Mouse (Mus musculus): ENCODE measurements around the gene Atp5c1.

Gene Atp5c1

DNA sequence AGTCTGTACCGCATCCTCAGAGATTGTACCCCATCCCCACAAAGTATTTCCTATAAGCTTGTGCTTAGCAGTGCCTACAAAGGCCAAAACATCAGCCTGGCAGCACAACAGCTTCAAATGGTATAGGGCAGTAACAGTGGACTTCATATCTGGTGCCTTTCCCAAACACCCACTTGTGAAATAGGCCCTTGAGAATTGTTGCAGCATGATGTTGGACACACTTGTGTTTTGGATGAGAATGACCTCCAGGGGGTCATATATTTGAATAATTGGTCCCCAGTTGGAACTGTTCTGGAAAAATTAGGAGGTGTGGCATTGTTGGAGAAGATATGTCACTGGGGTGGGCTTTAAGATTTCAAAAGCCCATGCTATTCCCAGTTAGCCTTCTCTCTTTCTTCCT lies 28.3 kb downstream of the Atp5c1 start:
- no peak for DNase-seq (ENCODE audit: extremely low read depth, insufficient read length, low spot score)

DNA sequence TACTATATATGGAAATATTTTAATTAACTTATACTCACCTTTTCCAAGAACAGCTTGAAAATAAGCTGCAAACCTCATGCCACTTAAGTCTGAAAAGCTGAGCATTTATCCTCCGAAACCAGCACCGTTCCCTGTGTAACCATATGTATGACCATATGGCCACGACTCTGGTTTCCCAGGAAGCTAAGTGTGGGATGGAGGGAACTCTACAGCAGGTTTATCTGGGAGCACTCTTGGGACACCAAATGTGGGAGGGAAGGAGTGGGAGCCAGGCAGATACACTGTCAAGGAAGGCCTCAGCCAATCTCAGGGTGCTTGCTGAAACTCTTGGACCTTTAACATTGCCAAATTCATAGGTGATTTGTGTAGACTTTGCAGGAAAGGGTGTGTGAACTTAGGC lies 29.4 kb downstream of the Atp5c1 start:
- DNase-seq (ENCODE audit: extremely low read depth, insufficient read length, low spot score) = no peak

DNA sequence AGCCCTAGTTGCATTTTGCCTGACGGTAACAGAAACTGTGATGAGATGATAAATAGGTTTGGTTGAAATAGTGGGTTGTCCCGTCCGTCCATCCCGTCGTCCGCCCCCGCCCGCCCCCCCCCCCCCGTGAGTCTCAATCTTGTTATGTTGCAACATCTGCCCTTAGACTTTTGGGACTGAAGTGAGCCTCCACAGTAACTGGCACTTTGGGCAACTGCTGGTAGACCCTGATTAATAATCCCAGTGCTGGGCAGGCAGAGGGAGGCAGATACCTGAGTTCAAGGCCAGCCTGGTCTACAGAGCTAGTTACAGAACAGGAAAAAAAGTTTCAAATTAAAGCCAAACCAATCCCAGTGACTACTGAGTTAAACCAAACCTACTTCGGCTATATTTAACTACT lies 30.9 kb downstream of the Atp5c1 start:
- no peak for DNase-seq (ENCODE audit: extremely low read depth, insufficient read length, low spot score)

DNA sequence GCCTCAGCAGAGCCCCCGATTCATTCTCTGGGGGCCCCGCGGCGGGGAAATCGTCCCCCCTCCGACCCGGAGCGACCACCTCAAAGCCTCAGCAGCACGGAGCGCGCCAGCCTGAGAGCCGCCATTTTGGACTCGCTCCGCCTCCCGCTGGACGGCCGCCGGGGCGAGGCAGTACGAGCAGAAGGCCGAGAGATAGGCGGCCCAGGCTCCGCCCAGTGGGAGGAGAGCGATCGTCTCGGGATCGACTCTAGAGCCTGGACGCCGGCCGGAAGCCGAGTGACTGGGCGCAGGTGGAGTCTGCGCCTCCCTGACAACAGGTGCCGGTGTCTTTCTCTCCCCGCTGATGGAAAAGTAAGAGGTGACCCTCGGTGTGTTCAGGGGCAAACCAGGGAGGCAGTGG lies 31.8 kb downstream of the Atp5c1 start, which contains the start of gene Taf3:
TSS of gene Taf3 (minus strand) at position 136 of the 400 bp plus-strand sequence.
- peak; percentile 82 for DNase-seq (ENCODE audit: extremely low read depth, insufficient read length, low spot score)

DNA sequence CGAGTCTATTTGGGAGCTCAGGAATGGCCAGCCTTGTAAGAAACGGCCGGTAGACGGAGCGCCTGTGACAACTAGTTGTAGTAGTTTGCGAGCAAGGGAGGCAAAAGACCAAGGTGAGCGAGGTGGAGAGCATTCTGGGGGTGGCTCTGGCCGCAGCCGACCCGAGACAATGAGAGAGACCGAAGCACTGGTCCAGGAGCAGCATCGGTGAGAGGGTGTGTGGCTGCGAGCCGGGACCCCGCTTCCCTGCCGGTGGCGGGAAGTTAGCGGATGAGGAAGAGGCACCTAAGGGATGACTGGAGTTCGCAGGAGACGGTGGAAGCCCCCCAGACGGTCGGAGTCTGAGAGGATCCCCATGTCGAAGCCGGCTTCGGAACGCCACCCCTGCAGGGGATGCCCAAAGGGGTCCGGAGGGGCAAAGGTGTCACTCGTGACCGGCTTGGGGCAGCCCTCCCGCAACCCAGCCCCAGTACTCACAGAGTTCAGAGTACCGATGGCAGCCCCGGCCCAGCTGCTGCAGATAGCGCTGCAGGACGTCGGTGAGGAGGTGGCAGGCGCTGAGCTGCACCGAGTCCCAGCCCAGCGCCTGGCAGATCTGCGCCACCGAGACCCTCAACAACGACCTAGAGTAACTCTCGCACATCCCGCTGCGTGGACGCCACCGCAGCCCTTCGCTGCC lies 32.4 kb downstream of the Atp5c1 start:
- DNase-seq (ENCODE audit: extremely low read depth, insufficient read length, low spot score) = peak; percentile 56

DNA sequence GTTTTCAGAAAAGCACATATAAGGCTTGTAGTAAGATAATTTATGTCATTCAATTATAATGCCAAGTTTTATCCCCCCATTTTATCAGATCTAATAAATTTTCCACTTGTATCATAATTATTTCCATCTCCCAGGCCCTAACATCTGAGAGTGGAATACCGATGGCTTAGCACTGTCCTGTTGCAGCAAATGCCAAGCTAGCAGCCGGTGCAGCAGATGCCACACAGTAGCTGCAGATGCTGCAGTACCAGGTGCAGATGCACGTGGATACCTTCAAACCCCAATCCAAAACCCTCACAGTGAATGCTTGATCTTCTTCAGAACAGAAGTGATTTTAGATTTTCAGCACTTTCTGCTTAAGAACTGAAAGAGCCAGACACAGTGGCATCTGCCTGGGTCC lies 45.3 kb downstream of the Atp5c1 start:
- DNase-seq (ENCODE audit: extremely low read depth, insufficient read length, low spot score) = no peak

DNA sequence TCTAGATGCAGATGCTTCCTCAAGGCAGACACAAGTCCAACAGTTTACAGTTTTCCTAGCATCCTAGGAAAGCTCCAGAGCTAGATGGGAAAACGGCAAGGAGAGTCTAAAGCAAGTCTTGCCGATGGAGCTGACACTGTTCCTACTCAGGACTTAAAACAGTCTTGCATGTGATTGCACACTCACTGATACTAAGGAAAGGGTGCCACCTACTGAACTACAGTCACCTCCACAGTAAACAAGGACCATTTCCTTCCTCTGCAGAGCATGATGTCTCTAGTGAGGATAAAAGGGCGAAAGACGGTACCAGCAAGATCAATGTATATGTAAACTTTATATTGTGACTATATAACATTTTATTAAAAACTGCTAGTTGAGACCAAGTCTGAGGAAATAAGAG lies 46.6 kb downstream of the Atp5c1 start:
- no peak for DNase-seq (ENCODE audit: extremely low read depth, insufficient read length, low spot score)

DNA sequence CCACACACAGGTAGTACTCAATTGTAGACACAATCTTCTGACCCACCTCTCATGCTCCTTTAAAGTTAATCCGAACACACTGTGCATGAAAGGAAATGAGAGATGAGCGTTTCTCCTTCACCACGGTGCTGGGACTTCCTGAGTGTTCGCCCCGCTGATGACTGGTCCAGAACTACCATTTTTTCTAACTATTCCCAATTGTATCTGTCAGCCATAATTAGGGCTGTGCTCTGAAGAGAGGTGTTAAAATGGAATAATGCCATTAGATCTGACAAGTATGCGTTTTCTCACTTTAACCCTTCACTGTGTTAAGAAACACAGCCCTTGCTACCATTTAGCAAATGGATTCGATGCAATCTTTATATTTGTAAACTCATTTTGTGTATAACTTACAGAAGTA lies 50.6 kb downstream of the Atp5c1 start:
- no peak for DNase-seq (ENCODE audit: extremely low read depth, insufficient read length, low spot score)

DNA sequence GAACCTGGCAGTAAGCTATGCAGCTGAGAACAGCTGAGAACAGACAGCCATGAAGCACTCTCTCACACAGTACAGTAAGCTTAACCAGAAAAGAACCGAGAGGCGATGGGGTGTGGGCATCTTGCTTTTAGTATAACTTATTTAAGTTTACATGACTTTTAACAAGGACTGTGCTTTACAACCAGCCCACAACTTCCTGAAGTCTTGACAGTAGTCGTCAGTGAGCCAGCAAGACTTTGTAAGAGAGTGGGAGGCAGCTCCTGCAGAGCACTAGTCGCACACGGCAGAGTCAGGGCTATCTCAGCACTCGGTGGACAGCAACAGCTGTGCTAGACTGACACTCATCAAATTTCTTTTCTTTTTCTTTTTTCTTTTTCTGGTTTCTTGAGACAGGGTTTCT lies 56.0 kb downstream of the Atp5c1 start:
- DNase-seq (ENCODE audit: extremely low read depth, insufficient read length, low spot score) = no peak

DNA sequence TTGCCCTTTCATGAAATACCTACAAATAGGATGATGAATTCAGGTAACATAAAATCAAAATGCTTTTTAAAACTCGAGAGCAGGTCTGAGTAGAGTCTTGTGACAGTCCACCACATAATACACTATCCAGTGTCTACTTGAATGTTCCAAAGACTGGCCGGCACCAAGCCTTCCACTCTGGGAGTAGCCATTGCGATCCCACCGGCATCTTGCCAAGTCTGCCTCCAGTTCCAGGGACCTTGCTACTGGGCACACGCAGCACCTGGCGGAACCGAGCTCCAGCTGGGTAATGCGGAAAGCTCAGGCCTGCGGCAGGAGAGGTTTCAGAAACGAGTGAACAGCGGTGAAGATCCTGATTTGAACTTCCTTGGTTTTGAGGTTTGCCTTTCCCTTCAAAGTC lies 59.0 kb downstream of the Atp5c1 start:
- DNase-seq (ENCODE audit: extremely low read depth, insufficient read length, low spot score) = no peak

DNA sequence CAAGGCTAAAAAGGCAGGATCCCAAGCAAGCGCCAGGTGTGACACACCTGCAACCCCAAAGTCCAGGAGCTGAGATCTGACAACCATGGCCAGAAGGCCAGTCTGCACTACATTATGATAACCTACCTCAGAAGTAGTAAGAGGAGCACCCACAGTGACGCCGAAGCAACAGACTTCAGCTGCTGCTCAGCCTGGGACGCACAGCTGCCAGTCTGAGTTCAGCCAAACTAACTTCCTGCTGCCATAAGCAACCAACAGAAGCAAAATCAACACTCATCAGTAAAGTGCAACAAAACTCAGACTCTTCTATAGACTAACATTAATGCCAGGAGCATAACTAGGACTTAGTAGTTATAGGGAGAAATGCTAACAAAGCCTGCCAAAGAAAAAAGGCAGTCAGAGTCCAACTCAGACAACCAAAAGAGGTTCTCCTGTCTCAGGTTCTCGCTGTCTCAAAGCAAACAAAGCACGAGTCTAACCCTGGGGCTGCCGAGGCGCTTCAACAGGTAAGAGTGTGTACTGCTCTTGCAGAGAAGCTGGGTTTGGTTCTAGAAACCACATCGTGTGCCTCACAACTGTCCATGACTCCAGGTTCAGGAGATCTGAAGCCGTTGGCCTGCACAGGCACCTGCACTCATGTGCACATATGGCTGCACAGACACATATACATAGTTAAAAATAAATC lies 65.2 kb downstream of the Atp5c1 start:
- no peak for DNase-seq (ENCODE audit: extremely low read depth, insufficient read length, low spot score)

DNA sequence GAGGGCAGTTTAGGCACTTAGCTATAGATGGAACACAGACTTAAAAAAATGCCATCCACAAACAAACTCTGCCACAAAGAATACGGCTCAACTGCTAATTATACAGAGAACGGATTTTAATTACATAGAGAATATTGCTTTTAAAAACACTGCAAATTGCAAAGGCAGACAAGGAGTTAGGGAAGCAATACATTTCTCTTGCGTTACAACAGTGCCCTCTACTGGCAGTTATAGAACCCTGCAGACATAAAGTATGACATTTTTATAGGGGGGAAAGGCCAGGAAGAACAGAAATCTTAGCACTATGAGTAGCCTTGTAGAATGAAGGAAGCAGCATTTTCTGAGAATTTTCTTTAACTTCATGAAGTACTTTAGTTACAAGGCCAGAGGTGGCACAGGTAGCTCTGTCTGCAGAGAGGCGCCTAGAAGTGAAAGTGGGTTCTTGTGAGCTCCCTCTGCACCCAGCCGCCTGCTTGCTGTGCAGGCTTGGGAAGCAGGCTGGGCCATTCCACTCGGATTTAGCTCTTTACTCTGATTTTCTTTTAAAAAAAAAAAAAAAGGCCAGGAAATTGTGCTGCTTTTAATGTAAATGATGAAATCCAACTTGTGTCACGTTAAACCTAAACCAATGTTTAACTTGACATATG lies 69.9 kb downstream of the Atp5c1 start:
- DNase-seq (ENCODE audit: extremely low read depth, insufficient read length, low spot score) = no peak

DNA sequence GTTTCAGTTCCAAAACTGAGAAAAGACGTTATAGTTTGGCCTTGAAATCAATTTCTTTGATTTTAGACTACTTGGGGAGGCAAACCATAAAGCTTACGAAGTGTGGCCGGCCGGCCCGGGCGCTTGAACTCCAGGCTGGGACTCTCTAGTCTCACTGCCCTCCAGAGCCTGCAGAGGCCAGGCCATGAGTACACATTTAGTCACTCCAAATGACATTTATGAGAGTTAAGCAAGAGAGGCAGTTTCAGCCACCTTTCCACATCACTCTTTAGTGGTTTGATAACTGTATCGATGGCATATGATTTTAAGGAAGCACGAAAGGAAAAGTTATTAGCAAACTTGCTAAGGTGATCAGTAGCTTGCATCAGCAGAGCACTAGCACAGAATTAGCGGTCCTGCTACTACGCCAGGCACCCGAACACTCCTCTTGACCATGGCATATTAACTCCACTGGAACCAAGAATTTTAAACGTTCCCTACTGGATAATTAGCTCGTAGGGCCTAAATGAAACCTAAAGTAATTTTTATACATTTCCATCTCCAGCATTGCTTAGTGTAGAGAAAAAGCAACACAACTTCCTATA lies 70.5 kb downstream of the Atp5c1 start:
- DNase-seq (ENCODE audit: extremely low read depth, insufficient read length, low spot score) = peak; percentile 34

DNA sequence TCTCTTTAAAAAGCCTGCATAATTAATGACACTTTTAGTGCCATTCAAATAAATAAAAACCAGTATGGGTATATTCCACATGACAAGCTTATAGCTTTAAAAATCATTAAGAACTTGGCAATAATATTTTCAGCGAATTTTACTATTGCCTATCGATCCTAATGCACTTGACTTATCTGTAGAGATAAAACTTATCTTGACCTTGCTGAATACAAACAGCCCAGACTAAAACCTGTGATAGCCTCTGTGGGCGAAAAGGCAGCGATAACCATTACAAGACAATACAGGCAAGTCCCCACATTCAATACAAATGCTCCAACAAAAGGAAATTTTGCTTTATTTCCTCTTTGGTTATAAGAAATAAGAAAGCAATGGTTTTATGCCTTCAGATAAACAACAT lies 71.7 kb downstream of the Atp5c1 start:
- DNase-seq (ENCODE audit: extremely low read depth, insufficient read length, low spot score) = no peak
